Mouse (Mus musculus) erythroblast, embryonic 14.5 days (primary cell): Measurements from ENCODE around the gene Gabpb2.

Experiments used
- GATA1 ChIP-seq: IDR thresholded peaks from 2 replicates; pipeline ENCODE4 v1.6.1; 2012; ENCODE audit warnings: low read length, inconsistent platforms, mixed read lengths
- TAL1 ChIP-seq: IDR thresholded peaks from 3 replicates; pipeline ENCODE4 v1.6.1; 2012; ENCODE audit warnings: low read length, inconsistent platforms, mixed read lengths

- no peak for TF ChIP-seq GATA1
- TF ChIP-seq TAL1: no peak
Observed at GRCm38 (mm10) chr3:95208286-95208685, 9.4 kb downstream of the Gabpb2 start.
